Mouse (Mus musculus): ENCODE measurements around the gene Nrxn3.

Gene Nrxn3

GRCm38 (mm10) chr12:90281236-90281635 lies 1558.6 kb downstream of the Nrxn3 start:
- DNase-seq (ENCODE audit: low spot score in 2 of 2), result no peak

DNA sequence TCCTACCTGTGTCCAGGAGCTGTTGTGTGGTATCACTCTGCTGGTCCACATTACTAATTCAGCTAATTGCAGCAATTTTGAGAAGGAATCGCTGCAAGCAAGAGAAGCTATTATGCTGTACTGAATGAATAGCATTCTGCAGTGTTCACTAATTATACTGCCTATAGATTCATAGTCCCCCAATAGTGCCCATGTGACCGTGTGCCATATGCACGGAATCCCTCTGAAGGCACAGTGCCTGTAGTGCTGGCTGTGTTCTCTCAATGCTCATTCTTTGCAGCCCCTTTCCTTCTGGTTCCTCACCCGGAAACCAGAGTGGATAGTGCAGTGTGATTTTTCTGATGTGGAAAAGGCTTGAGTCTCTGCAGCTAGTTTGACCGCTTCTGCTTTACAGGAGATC lies 1560.3 kb downstream of the Nrxn3 start:
- no peak for DNase-seq (ENCODE audit: low spot score in 2 of 2)

DNA sequence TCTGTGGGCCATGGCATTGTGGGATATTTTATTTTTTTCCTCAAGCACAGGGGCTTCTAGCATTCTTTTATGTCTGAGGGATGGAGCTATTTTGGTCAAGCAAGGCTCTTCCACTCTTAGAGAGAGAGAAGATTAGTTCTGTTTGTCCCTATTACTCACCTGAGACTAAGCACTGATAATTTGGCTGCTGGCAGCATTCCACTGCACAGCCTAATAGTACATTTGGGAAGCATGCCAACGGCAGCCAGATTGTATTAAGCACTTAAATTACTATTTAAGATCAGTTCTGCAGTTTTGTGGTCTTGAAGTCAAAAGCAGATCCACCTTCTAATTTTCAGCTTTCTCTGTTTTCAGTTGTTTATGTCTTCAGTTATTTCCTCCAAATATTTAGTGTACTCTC lies 1580.0 kb downstream of the Nrxn3 start:
- no peak for DNase-seq (ENCODE audit: low spot score in 2 of 2)

DNA sequence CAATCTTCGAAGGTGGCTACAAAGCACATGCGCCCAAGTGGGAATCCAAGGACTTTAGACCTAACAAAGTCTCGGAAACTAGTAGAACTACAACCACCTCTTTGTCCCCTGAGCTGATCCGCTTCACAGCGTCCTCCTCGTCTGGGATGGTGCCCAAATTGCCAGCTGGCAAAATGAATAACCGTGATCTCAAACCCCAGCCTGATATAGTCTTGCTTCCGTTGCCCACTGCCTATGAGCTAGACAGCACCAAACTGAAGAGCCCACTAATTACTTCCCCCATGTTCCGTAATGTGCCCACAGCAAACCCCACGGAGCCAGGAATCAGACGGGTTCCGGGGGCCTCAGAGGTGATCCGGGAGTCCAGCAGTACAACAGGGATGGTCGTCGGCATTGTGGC lies 1609.1 kb downstream of the Nrxn3 start:
- no peak for DNase-seq (ENCODE audit: low spot score in 2 of 2)

DNA sequence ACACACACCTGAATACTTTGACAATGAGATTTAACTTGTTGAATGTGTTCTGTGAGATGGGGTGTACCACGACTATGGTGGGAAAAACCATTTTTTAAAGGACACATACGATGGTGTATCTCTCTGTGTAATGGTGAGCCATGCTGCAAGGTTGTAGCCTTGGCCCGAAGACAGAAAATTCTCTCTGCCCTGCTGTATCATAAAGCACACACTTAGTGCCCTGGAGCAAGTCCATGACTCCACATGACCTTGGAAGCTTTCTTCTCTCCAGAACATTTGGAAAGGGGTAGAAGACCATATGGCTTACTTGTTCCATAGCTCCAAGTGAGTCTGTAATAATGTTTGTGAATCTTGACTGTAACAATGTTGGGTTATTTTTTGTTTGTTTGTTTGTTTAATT lies 1609.8 kb downstream of the Nrxn3 start:
- DNase-seq (ENCODE audit: low spot score in 2 of 2), result no peak

DNA sequence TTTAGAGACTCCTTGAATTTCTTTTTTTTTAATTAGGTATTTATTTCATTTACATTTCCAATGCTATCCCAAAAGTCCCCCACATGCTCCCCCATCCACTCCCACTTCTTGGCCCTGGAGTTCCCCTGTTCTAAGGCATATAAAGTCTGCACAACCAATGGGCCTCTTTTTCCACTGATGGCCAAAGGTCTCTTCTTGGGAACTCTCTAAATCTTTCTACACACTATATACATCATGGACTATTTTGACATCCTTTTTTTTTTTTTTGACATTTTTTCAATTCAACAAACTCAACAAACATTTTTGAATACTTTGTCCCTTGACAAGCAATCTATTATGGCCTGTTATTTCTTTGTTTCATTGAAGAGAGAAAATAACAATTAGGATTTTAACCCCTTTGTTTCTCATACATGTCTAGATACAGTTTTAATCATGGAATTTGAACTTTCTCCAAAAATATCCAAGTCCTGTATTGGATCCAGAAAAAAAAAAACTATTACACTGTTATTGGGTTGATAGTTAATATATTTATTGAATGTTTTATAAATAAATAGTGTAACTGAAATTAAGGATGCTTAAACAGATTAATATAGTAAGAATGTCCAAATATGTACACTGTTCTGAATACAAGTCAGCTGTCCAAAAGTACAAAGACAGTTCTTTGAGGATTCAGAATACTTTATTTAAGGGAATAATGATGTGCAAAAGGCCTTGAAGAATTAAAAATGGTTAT lies 1615.0 kb downstream of the Nrxn3 start:
- no peak for DNase-seq (ENCODE audit: low spot score in 2 of 2)

DNA sequence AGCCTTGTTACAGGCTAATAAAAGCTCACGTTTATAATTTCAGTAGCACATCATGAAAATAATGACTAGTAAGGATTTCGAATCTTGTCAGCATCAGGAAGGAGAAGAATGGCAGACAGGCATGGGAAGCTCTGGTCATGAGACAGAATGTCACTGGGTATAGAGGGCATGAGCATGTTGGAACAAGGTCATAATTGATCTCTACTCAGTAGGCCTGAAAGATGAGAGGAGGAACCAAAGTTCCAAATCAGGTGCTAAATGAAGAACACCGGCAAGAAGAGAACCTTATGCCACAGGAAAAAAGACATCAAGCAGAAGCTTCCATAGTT lies 1615.5 kb downstream of the Nrxn3 start:
- DNase-seq (ENCODE audit: low spot score in 2 of 2), result no peak

All from urinary bladder, postnatal 36 days (tissue).